Mouse (Mus musculus) embryonic fibroblast, embryonic 13.5 days (primary cell): Measurements from ENCODE around the gene Gm8773.

Source experiments
- CTCF ChIP-seq: IDR thresholded peaks from 2 replicates; pipeline ENCODE4 v1.5.1; 2011; ENCODE audit warnings: mild to moderate bottlenecking, control low read depth, low read length, moderate library complexity, borderline replicate concordance; ENCODE audit not compliant: insufficient read depth
- POLR2A ChIP-seq: IDR thresholded peaks from 2 replicates; pipeline ENCODE4 v1.6.1; 2011; ENCODE audit warnings: low read depth, mild to moderate bottlenecking, control low read depth, low read length, moderate library complexity

- TF ChIP-seq CTCF (no peak), POLR2A (no peak)
Observed at GRCm38 (mm10) chr5:5539771-5540170, 33.8 kb upstream of the Gm8773 start.
